Mouse (Mus musculus) G1E (cell line): ENCODE data around the gene Tpi1. TPM values are rescaled to one million over a fixed set of nuclear protein-coding genes. Genes with fewer than 3 reads are reported as not detected.

Experiments used
- ATAC-seq: 2 replicates; pipeline ENCODE4 v1.8.0; 2016; ENCODE audit warnings: mild to moderate bottlenecking; ENCODE audit not compliant: insufficient number of reproducible peaks, poor library complexity, low FRiP score, severe bottlenecking; ENCODE audit errors: extremely low read depth
- DNase-seq: peaks from one replicate; pipeline ENCODE4 v3.0.0; 2012; ENCODE audit warnings: low spot score
- H3K27me3 ChIP-seq: 2 replicates; pipeline ENCODE4 v1.6.1; 2012; ENCODE audit warnings: mild to moderate bottlenecking, low read length, inconsistent platforms; ENCODE audit not compliant: insufficient read depth
- H3K36me3 ChIP-seq: replicated peaks from 2 replicates; pipeline ENCODE3; 2012; ENCODE audit warnings: mild to moderate bottlenecking, inconsistent platforms
- H3K4me1 ChIP-seq: 2 replicates; pipeline ENCODE4 v1.6.1; 2012; ENCODE audit warnings: low read depth, low read length, inconsistent platforms, mixed read lengths; ENCODE audit not compliant: insufficient read depth
- H3K4me3 ChIP-seq: 2 replicates; pipeline ENCODE4 v1.5.1; 2012; ENCODE audit warnings: low read depth, mild to moderate bottlenecking, inconsistent platforms, low read length, moderate library complexity, mixed read lengths
- H3K9me3 ChIP-seq: replicated peaks from 2 replicates; pipeline ENCODE4 v1.6.1; 2012; ENCODE audit warnings: inconsistent platforms
- CTCF ChIP-seq: IDR thresholded peaks from 2 replicates; pipeline ENCODE4 v1.5.1; 2012; ENCODE audit warnings: low read depth, low read length, inconsistent platforms, mixed read lengths
- GATA1 ChIP-seq: IDR thresholded peaks from 2 replicates; pipeline ENCODE4 v1.6.1; 2012; ENCODE audit warnings: borderline replicate concordance, low read length, inconsistent platforms, mixed read lengths
- GATA2 ChIP-seq: IDR thresholded peaks from 2 replicates; pipeline ENCODE4 v1.6.1; 2012; ENCODE audit warnings: low read depth, low read length, inconsistent platforms, borderline replicate concordance
- POLR2AphosphoS5 ChIP-seq: IDR thresholded peaks from 2 replicates; pipeline ENCODE4 v1.6.1; 2012; ENCODE audit warnings: low read depth, low read length, inconsistent platforms; ENCODE audit not compliant: insufficient replicate concordance
- TAL1 ChIP-seq: conservative IDR thresholded peaks from 2 replicates; pipeline ENCODE4 v1.6.1; 2012; ENCODE audit warnings: low read depth, low read length, inconsistent platforms, mixed read lengths
- polyA plus RNA-seq: library from polyadenylated mRNA; stranded (reverse); fragments of >175 nt; gene quantifications from 2 replicates; pipeline ENCODE4 v1.2.3, GENCODE M21; 2012
- total RNA-seq, 2 experiments: library from RNA; stranded (forward) in 1 of 2; stranded (reverse) in 1 of 2; fragments of 200-1000 nt in 1 of 2; fragments of >200 nt in 1 of 2; fragmentation: Nextera tagmentation in 1 of 2; gene quantifications; 2 replicates each; pipeline ENCODE4 v1.2.3; 2014 to 2017

Tpi1 gene
- total and polyA plus RNA-seq, 3 experiments: 601 to 903 (median 701) TPM

DNA sequence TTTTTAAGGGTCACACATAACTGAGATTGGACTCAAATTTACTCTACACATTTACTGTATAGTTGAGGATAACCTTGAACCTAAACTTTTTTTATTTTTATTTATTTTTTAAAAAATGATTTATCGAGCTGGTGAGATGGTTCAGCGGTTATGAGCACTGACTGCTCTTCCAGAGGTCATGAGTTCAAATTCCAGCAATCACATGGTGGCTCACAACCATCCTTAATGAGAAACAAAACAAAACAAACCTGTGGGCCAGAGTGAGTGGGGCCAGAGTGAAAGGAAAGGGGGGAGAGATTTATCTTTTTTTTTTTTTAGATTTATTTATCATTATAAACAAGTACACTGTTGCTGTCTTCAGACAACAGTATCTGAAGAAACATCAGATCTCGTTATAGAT lies 22.2 kb downstream of the Tpi1 start:
- TF ChIP-seq GATA1 (no peak), POLR2AphosphoS5 (no peak), CTCF (no peak), GATA2 (no peak), TAL1 (no peak)
- ATAC-seq (no peak), DNase-seq (no peak)

DNA sequence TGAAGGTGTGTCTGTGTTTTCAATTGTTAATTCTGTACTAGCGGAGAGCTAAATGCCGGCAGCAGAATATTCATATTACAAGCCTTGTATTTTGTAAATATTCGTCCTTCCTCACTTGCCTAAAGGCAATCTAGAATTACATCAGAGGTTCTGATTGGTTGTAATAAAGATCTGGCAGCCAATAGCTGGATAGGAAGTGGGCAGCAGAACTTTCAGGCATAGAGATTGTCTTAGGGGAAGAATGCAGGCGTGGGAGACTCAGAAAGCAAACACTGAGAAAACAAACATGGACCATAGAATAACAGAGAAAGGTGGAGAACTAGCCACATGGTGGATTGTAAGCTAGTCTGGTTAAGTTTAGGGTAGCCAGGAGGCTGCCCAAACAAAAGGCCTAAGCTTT lies 24.0 kb downstream of the Tpi1 start:
- no peak overlapping the region for H3K4me3 ChIP-seq

More for the DNA sequence above, 22.2 kb downstream of the Tpi1 start:
- Histone ChIP-seq H3K27me3 (no peaks in the 10 kb centered on the region), H3K4me1 (peaks cover 7% of the 10 kb centered on the region), H3K4me3 (no peak overlapping the region), H3K36me3 (peaks cover 28% of the 10 kb centered on the region), H3K9me3 (no peaks in the 10 kb centered on the region)

DNA sequence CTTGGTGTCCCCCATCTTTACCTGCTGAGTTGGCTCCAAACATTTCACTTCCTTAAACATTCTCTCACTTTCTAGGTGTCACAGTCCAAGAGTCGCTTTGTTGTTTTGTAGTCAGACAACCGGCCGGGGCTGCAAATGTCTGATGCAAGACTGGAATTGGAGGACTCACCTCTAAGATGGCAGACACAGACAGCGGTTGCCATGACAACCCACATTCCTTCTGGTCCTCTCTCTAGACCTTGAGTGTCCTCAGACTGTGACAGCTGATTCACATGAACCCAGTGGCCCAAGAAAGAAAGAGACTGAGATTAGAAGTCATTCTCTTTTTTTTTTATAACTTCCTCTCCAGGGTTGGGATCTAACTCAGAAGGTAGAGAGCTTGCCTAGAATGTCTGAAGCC lies 24.6 kb downstream of the Tpi1 start:
- no peak overlapping the region for H3K4me3 ChIP-seq
- no peaks in the 10 kb centered on the region for H3K9me3 ChIP-seq
- ATAC-seq (no peak), DNase-seq (no peak)
- no peaks in the 10 kb centered on the region for H3K27me3 ChIP-seq
- TF ChIP-seq POLR2AphosphoS5 (no peak), CTCF (no peak)
- peaks cover 15% of the 10 kb centered on the region for H3K36me3 ChIP-seq
- H3K4me1 ChIP-seq: no peaks in the 10 kb centered on the region

More for the DNA sequence above, 24.0 kb downstream of the Tpi1 start:
- DNase-seq (no peak), ATAC-seq (no peak)
- no peaks in the 10 kb centered on the region for H3K27me3 ChIP-seq
- H3K4me1 ChIP-seq: no peaks in the 10 kb centered on the region; the same call in 1 of the 2 replicates
- H3K36me3 ChIP-seq: peaks cover 17% of the 10 kb centered on the region
- no peaks in the 10 kb centered on the region for H3K9me3 ChIP-seq
- TF ChIP-seq CTCF (no peak), TAL1 (no peak), POLR2AphosphoS5 (no peak), GATA2 (no peak), GATA1 (no peak)

DNA sequence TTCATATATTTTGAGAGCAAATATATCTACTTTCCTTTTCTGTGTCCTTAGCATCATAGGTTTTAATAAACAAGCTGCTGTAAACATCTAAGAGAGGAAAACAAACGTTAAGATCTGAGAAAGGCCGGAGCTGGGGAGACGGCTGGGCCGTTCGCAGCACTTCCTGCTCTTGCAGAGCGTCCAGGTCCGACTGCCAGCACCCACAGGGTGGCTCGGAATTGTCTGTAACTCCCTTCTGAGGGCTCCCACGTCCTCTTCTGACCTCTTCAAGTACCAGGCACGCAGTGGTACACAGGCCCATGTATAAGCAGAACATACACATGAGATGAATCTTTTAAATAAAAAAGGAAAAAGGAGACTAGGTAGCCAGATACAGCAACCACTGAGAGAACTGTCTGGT lies 26.4 kb downstream of the Tpi1 start:
- Histone ChIP-seq H3K36me3 (peaks cover 8% of the 10 kb centered on the region), H3K27me3 (peaks cover 2% of the 10 kb centered on the region; the same call in 1 of the 2 replicates), H3K4me1 (no peaks in the 10 kb centered on the region), H3K9me3 (no peaks in the 10 kb centered on the region), H3K4me3 (no peak overlapping the region)
- TF ChIP-seq GATA1 (no peak), TAL1 (no peak), POLR2AphosphoS5 (no peak)
- no peak for ATAC-seq
- DNase-seq: no peak

DNA sequence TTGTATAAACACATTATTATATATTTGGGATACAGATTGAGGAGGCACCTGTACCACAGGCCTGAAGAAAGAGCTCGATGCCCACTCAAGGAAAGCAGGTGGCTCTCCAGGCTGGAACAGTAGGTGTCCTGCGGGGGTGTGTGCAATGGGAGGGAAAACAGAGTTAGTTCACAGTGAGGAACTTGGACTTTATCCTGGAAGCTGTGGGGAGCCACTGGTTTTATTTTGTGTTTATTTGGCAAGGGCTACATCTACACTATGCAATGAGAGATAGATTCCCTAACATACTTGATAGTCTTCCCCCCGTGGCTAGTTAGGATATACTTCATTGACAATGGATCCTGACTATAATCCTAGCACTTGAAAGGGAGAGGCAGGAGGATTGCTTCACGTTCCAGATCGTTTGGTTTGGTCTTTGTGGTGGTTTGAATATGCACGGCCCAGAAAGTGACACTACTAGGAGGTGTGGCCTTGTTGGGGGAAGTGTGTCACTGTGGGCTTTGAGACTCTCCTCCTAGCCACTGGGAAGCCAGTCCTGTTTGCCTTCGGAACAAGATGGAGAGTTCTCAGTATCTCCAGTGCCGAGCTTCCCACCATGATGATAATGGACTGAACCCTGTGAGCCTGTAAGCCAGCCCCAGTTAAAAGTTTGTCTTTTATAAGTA lies 27.2 kb downstream of the Tpi1 start:
- peaks cover 5% of the 10 kb centered on the region; the same call in 1 of the 2 replicates for H3K4me1 ChIP-seq
- no peak for ATAC-seq
- H3K9me3 ChIP-seq: no peaks in the 10 kb centered on the region
- no peak for DNase-seq
- TF ChIP-seq POLR2AphosphoS5 (no peak), GATA1 (no peak), GATA2 (no peak), CTCF (no peak), TAL1 (no peak)
- peaks cover 5% of the 10 kb centered on the region for H3K36me3 ChIP-seq
- H3K4me3 ChIP-seq: no peak overlapping the region
- peaks cover 7% of the 10 kb centered on the region for H3K27me3 ChIP-seq

DNA sequence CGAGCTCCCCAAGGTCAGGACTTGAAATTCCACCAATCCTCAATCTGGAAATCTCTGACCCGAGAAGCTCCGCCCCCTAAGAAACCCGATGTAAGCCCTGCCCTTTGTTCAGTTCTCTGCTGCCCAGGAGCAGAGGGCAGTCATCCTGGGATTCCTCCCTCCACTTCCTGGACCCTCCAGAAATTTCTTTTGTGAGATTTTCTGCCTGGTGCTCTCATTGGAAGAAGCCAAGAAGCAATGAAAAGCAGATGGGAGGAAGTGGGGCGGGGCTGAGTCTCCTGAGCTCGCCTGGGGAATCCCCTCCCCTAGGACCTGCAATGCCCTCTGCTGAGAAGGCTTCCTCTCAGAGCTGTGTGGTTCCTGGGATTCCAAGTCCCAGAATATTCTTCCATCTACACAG lies 31.7 kb downstream of the Tpi1 start:
- DNase-seq: no peak
- no peak for ATAC-seq
- no peak overlapping the region; the same call in 1 of the 2 replicates for H3K4me3 ChIP-seq
- H3K4me1 ChIP-seq: peaks cover 5% of the 10 kb centered on the region
- peaks cover 45% of the 10 kb centered on the region for H3K27me3 ChIP-seq
- no peak for TF ChIP-seq GATA1
- TF ChIP-seq TAL1: no peak
- no peak for TF ChIP-seq GATA2
- no peak for TF ChIP-seq CTCF
- TF ChIP-seq POLR2AphosphoS5: no peak
- H3K36me3 ChIP-seq: no peaks in the 10 kb centered on the region
- H3K9me3 ChIP-seq: no peaks in the 10 kb centered on the region

DNA sequence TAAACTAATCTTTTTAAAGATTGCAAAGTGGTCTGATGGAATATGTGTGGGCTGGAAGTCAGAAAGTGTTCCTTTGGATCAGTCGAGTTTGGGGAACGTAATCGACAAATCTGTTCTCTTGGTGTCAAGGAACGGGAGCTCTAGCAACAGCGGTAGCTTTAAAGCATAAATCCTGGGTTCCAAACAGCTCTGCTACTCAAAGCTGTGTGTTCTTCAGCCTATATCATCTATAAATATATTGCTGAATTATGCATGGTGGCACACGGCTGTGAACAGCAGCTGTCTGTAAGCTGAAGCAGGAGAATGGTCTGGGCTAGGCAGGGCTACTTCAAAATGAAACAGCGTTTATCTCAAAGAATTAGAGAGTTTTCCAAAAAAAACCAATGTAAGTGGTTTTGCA lies 33.2 kb downstream of the Tpi1 start:
- ATAC-seq: no peak
- Histone ChIP-seq H3K4me3 (no peak overlapping the region), H3K36me3 (no peaks in the 10 kb centered on the region), H3K4me1 (peaks cover 5% of the 10 kb centered on the region), H3K9me3 (no peaks in the 10 kb centered on the region), H3K27me3 (peaks cover 58% of the 10 kb centered on the region)
- DNase-seq: no peak
- no peak for TF ChIP-seq CTCF
- TF ChIP-seq TAL1: no peak
- TF ChIP-seq GATA2: no peak
- TF ChIP-seq GATA1: no peak
- TF ChIP-seq POLR2AphosphoS5: no peak
